Mouse (Mus musculus) MEL (cell line): ENCODE data around the gene Map7d3.

Experiments used
- CTCF ChIP-seq, 3 experiments: IDR thresholded peaks in 2 of 3; conservative IDR thresholded peaks in 1 of 3; 2 replicates each; pipeline ENCODE4 v1.5.1; 2011 to 2012; ENCODE audit warnings: low read length in 3 of 3, low read depth in 2 of 3, mild to moderate bottlenecking in 2 of 3, improper control_type of control experiment in 1 of 3, inconsistent platforms in 1 of 3, mixed read lengths in 1 of 3, moderate library complexity in 1 of 3; ENCODE audit not compliant: control insufficient read depth in 1 of 3, insufficient read depth in 1 of 3, poor library complexity in 1 of 3, severe bottlenecking in 1 of 3
- GABPA ChIP-seq: IDR thresholded peaks from 2 replicates; pipeline ENCODE4 v1.6.1; 2012; ENCODE audit warnings: low read depth, mild to moderate bottlenecking, inconsistent platforms, low read length, improper control_type of control experiment, moderate library complexity
- GATA1 ChIP-seq: IDR thresholded peaks from 2 replicates; pipeline ENCODE4 v1.6.1; 2011; ENCODE audit warnings: low read depth, low read length, improper control_type of control experiment
- POLR2A ChIP-seq, 2 experiments: IDR thresholded peaks; 2 replicates each; pipeline ENCODE4 v1.6.1; 2011 to 2012; ENCODE audit warnings: low read length in 2 of 2, mild to moderate bottlenecking in 2 of 2, control low read depth in 1 of 2, improper control_type of control experiment in 1 of 2, low read depth in 1 of 2, moderate library complexity in 1 of 2; ENCODE audit not compliant: control insufficient read depth in 1 of 2, insufficient read depth in 1 of 2, poor library complexity in 1 of 2
- RCOR1 ChIP-seq: IDR thresholded peaks from 2 replicates; pipeline ENCODE4 v1.6.1; 2012; ENCODE audit warnings: low read depth, mild to moderate bottlenecking, inconsistent platforms, low read length, improper control_type of control experiment

- TF ChIP-seq GATA1 (no peak), CTCF (IDR thresholded peaks at IDR 0.05 in 2 of 3, conservative IDR thresholded peaks at IDR 0.05 in 1 of 3; ENCODE audit: control insufficient read depth in 1 of 3, insufficient read depth in 1 of 3, low read depth in 2 of 3, low read length in 3 of 3, poor library complexity in 1 of 3, severe bottlenecking in 1 of 3) (no peak), POLR2A (IDR thresholded peaks at IDR 0.05; ENCODE audit: control insufficient read depth in 1 of 2, insufficient read depth in 1 of 2, low read depth in 1 of 2, low read length in 2 of 2, poor library complexity in 1 of 2) (no peak), GABPA (no peak), RCOR1 (no peak)
Measured at GRCm38 (mm10) chrX:56756352-56756751, 65.8 kb downstream of the Map7d3 start.
